Mouse (Mus musculus) stomach, postnatal 0 days (tissue): Measurements from ENCODE around the gene Znrd1. TPM values are rescaled to one million over a fixed set of nuclear protein-coding genes. Genes with fewer than 3 reads are reported as not detected.

ENCODE experiments used
- ATAC-seq: fragments of 200-750 bp; cut with Nextera tagmentation; 2 replicates; pipeline ENCODE4 v1.8.0; 2017; ENCODE audit not compliant: low FRiP score, low TSS enrichment
- DNase-seq: peaks from one replicate; pipeline ENCODE4 v3.0.0-alpha.2; 2016; ENCODE audit warnings: low spot score
- H3K27ac ChIP-seq: fragments of 300-500 bp; sonication (generic); replicated peaks from 2 replicates; pipeline ENCODE4 v1.5.1; 2014; ENCODE audit warnings: mild to moderate bottlenecking, control low read depth
- H3K27me3 ChIP-seq: fragments of 300-500 bp; sonication (generic); 2 replicates; pipeline ENCODE4 v1.6.1; 2014; ENCODE audit warnings: low read length; ENCODE audit not compliant: control insufficient read depth, insufficient read depth
- H3K36me3 ChIP-seq: fragments of 300-500 bp; sonication (generic); 2 replicates; pipeline ENCODE4 v1.6.1; 2014; ENCODE audit warnings: low read length, mixed read lengths; ENCODE audit not compliant: control insufficient read depth, insufficient read depth
- H3K4me1 ChIP-seq: fragments of 300-500 bp; sonication (generic); replicated peaks from 2 replicates; pipeline ENCODE4 v1.6.1; 2014; ENCODE audit warnings: antibody characterized with exemption; ENCODE audit not compliant: control insufficient read depth, insufficient read depth
- H3K4me2 ChIP-seq: fragments of 300-500 bp; sonication (generic); replicated peaks from 2 replicates; pipeline ENCODE4 v1.6.1; 2014; ENCODE audit warnings: low read depth, mild to moderate bottlenecking, control low read depth, moderate library complexity
- H3K4me3 ChIP-seq: fragments of 300-500 bp; sonication (generic); 2 replicates; pipeline ENCODE4 v1.5.1; 2014; ENCODE audit warnings: low read depth, low read length, control low read depth
- H3K9ac ChIP-seq: fragments of 300-500 bp; sonication (generic); 2 replicates; pipeline ENCODE4 v1.6.1; 2014; ENCODE audit warnings: mild to moderate bottlenecking, low read length, control low read depth, mixed read lengths
- H3K9me3 ChIP-seq: fragments of 300-500 bp; sonication (generic); 2 replicates; pipeline ENCODE4 v1.6.1; 2016; ENCODE audit warnings: low read length; ENCODE audit not compliant: control insufficient read depth
- CTCF ChIP-seq: IDR thresholded peaks from 2 replicates; pipeline ENCODE4 v1.5.1; 2016; ENCODE audit warnings: antibody characterized with exemption, low read depth, mild to moderate bottlenecking, moderate library complexity
- EP300 ChIP-seq: optimal IDR thresholded peaks from 2 replicates; pipeline ENCODE3; 2016; ENCODE audit warnings: antibody characterized with exemption
- WGBS: fragments of 180-500 bp; shearing (Covaris S2); extraction: QIAGEN DNeasy Blood & Tissue Kit; methylation state at CpG from one replicate; pipeline ENCODE4 v1.1.7; 2014; 5-methylcytosine and 5-hydroxymethylcytosine counted together
- polyA plus RNA-seq: library from polyadenylated mRNA; unstranded; fragments of >200 nt; fragmentation: Nextera tagmentation; extraction: Ambion mirVana; gene quantifications from 2 replicates; pipeline ENCODE4 v1.2.1, GENCODE M21; 2015

The Znrd1 gene
- polyA plus RNA-seq, 1 experiment from 2014 or later, result 58.6 TPM

- 43% methylated on average over 4 of the region's 4 CpGs for WGBS
- no peak overlapping the region for H3K27ac ChIP-seq
- TF ChIP-seq EP300, result no peak
- TF ChIP-seq CTCF, result no peak
- ATAC-seq (no peak; the same call in 1 of the 2 replicates), DNase-seq (no peak)
- H3K27me3 ChIP-seq, result no peaks in the 10 kb centered on the region
- no peak overlapping the region for H3K4me3 ChIP-seq
- H3K9ac ChIP-seq, result no peak overlapping the region
- no peak overlapping the region for H3K4me2 ChIP-seq
- no peaks in the 10 kb centered on the region for H3K4me1 ChIP-seq
- no peaks in the 10 kb centered on the region for H3K9me3 ChIP-seq
- H3K36me3 ChIP-seq, result no peaks in the 10 kb centered on the region
These were observed 48.6 kb downstream of the Znrd1 start for GRCm38 (mm10) chr17:36909802-36910201.

GRCm38 (mm10) chr17:36908235-36908634 is 50.1 kb downstream of the Znrd1 start:
- H3K9ac ChIP-seq, result no peak overlapping the region
- no peaks in the 10 kb centered on the region for H3K36me3 ChIP-seq
- H3K4me3 ChIP-seq, result no peak overlapping the region
- WGBS, result 39% methylated on average over 1 of the region's 1 CpGs
- ATAC-seq (no peak), DNase-seq (no peak)
- H3K27me3 ChIP-seq, result no peaks in the 10 kb centered on the region
- no peak overlapping the region for H3K4me2 ChIP-seq
- H3K4me1 ChIP-seq, result no peaks in the 10 kb centered on the region
- H3K9me3 ChIP-seq, result no peaks in the 10 kb centered on the region
- H3K27ac ChIP-seq, result no peak overlapping the region
- TF ChIP-seq CTCF (no peak), EP300 (no peak)

Other genes with a start within 250 kb of the Znrd1 start
- not detected in 2 replicates for gene H2-M10.5, start 185.6 kb downstream of the Znrd1 start, polyA plus RNA-seq
- not detected in 2 replicates for gene H2-M10.6, start 146.4 kb downstream of the Znrd1 start, polyA plus RNA-seq
- 22.9 and 24.0 TPM in 2 replicates for gene Trim26, start 121.4 kb downstream of the Znrd1 start, polyA plus RNA-seq
- 2.0 and 2.1 TPM in 2 replicates for gene Trim15, start 91.3 kb downstream of the Znrd1 start, polyA plus RNA-seq
- 0.28 and 0.32 TPM in 2 replicates for gene Trim10, start 89.0 kb downstream of the Znrd1 start, polyA plus RNA-seq
- 0.80 and 1.0 TPM in 2 replicates for gene Trim40, start 68.4 kb downstream of the Znrd1 start, polyA plus RNA-seq
- gene Trim31, start 60.4 kb downstream of the Znrd1 start, polyA plus RNA-seq, result 1.4 and 1.8 TPM in 2 replicates
- gene Rnf39, start 15.6 kb downstream of the Znrd1 start, polyA plus RNA-seq, result 48.9 and 53.1 TPM in 2 replicates
- 77.9 and 79.7 TPM in 2 replicates for gene Ppp1r11, start 6.8 kb downstream of the Znrd1 start, polyA plus RNA-seq
- 4.5 and 5.2 TPM in 2 replicates for gene Znrd1as, start within 50 bp of the Znrd1 start, polyA plus RNA-seq
- not detected in 2 replicates for gene 2410137M14Rik, start 22.7 kb upstream of the Znrd1 start, polyA plus RNA-seq
- gene H2-M5, start 31.0 kb upstream of the Znrd1 start, polyA plus RNA-seq, result 0.05 and 0.08 TPM in 2 replicates
- gene Zfp57, start 42.6 kb upstream of the Znrd1 start, polyA plus RNA-seq, result 9.9 and 10.0 TPM in 2 replicates
- gene Mog, start 64.8 kb upstream of the Znrd1 start, polyA plus RNA-seq, result 0.08 TPM in 1 of 2 replicates, not detected in the other
- gene Gabbr1, start 87.4 kb upstream of the Znrd1 start, polyA plus RNA-seq, result 3.8 and 4.3 TPM in 2 replicates
- gene Olfr90, start 129.9 kb upstream of the Znrd1 start, polyA plus RNA-seq, result not detected in 2 replicates
- not detected in 2 replicates for gene Olfr91, start 139.7 kb upstream of the Znrd1 start, polyA plus RNA-seq
- not detected in 2 replicates for gene Olfr92, start 161.5 kb upstream of the Znrd1 start, polyA plus RNA-seq
- gene Olfr93, start 202.9 kb upstream of the Znrd1 start, polyA plus RNA-seq, result not detected in 2 replicates
- gene Ubd, start 235.3 kb upstream of the Znrd1 start, polyA plus RNA-seq, result 0.15 and 0.27 TPM in 2 replicates
- gene Olfr94, start 242.4 kb upstream of the Znrd1 start, polyA plus RNA-seq, result 0.16 and 0.19 TPM in 2 replicates